Mouse (Mus musculus) heart, adult 9 months (tissue): Measurements from ENCODE around the gene Rap1gap2.

ENCODE experiments used
- DNase-seq, 2 experiments: peaks; one replicate each; pipeline ENCODE4 v3.0.0; 2022; ENCODE audit warnings: low spot score in 2 of 2

The Rap1gap2 gene

DNA sequence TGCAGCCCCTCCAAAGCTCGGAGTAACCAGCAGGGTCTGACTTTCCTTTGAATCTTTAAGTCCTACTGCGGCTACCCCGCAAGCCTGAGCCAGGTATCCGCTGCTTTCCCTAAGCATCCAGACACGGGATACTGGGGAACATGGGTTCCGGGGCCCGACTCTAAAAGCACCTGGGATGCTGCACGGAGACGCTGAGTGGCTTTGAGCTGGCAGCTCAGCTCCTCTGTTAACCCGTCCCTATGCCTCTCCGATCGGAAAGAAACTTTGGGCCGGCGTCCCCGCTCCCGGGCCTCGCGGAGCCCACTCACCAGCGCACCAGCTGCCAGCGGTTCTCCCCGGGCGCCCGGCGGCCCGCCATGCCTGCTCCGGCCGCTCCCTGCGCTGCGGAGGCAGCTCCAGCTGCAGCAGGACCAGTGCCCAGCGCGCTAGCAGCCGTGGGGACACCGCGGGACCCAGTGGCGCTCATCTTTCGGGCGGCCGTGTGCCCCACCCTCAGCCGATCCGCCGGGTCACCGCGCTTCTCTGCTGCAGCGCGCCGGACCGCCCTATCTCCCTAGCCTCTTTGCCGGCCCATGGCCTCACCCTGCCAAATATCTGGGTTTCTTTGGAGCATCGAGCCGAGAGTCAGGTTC is at the start of gene Rap1gap2:
TSS of gene Rap1gap2 (minus strand) at position 371 of the 632 bp plus-strand sequence.
- no peak for DNase-seq

DNA sequence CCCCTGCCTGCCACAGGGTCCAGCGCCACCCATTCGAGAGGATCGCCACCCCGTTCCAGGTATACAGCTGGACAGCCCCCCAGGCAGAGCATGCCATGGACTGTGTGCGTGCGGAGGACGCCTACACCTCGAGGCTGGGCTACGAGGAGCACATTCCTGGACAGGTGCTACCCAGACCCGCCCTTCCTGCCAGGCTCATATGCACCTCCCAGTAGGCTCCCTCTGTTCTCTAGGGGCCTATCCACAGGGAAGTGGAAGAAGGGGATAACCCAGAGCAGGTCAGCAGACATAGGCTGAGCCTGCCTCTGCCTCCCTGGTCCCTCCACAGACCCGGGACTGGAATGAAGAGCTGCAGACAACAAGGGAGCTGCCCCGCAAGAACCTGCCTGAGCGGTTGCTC is 49.6 kb upstream of the Rap1gap2 start:
- no peak for DNase-seq

DNA sequence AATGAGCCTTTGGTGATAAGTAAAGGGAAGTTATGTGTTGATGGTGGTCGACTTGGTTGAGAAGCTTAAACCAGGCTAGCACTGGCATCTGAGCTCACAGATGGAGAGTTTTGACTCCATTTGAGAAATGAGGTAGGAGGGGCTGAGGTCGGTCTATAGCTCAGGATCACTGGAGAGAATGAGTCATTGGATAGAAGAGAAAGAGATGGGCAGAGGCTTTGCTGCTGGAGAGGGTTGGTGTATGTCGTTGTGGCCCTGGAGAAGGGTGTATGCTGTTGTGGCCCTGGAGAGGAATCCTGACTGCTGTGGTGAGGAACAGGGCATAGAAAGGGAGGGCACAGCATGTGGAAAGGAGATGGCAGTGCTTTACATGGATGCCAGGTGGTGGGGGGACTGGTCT is 45.2 kb upstream of the Rap1gap2 start:
- DNase-seq: no peak

DNA sequence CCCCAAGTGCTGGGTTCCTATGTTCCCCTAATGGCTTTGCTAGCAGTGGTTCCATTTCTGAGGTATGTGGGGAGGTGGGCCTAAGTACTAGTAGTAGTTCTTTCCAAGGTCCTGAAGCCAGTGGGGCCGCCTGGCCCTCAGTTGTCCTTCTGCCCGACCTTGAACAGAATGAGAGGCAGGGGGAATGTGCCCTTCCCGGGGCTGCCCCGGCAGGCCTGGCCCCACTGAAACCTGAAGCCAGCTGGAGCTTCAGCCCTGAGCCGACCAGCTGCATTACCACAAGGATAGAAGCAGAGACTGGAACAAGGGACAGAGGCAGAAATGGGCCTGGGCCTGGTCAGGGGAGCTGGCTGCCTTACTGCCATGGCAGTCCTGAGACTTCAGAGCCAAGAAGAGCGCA is 42.7 kb upstream of the Rap1gap2 start:
- peak; percentile 27 to 43 for DNase-seq

DNA sequence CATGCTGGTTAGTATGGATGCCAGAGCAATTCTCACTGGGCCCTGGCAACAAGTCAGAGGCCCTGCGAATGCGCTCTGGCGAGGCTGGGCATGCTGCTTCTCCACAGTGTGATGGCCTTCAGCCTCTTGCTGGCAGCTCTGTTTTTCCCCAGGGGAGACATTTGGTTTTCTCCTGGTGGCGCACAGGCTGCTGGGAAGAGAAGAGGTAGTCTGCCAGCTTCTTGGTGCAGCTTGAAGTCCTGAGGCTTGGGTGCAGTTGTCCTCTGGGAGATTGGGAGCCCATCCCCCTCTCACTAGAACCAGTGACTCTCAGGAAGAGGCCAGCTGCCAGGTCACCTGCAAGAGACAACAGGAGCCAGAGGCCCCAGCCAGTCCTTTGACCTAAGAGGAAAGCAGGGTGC is 42.1 kb upstream of the Rap1gap2 start:
- DNase-seq: peak; percentile 60 to 67

DNA sequence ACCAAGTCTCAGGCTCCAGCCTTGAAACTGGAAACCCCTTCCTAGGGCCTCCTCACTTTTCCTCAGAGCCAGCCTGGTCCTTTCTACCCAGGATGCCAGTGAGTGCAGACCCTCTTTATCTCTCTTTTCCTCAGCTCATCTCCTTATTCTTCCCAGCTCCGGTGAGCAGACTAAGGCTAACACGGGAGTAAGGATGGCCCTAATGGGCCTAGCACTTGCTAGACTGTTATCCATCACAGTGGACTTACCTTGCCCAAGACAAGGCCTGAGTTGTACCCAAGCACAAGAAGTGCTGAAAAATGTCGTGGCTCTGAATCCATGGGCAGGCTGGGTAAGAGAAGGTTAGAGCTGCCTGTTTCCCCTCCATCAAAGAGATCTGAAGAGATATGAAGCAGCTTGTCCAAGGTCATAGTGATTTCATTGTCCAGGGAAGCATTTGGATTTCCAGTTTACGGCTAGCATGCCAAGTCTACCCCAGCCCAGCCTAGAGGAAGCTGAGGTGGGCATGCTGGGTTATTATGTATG is 39.9 kb upstream of the Rap1gap2 start:
- no peak for DNase-seq

DNA sequence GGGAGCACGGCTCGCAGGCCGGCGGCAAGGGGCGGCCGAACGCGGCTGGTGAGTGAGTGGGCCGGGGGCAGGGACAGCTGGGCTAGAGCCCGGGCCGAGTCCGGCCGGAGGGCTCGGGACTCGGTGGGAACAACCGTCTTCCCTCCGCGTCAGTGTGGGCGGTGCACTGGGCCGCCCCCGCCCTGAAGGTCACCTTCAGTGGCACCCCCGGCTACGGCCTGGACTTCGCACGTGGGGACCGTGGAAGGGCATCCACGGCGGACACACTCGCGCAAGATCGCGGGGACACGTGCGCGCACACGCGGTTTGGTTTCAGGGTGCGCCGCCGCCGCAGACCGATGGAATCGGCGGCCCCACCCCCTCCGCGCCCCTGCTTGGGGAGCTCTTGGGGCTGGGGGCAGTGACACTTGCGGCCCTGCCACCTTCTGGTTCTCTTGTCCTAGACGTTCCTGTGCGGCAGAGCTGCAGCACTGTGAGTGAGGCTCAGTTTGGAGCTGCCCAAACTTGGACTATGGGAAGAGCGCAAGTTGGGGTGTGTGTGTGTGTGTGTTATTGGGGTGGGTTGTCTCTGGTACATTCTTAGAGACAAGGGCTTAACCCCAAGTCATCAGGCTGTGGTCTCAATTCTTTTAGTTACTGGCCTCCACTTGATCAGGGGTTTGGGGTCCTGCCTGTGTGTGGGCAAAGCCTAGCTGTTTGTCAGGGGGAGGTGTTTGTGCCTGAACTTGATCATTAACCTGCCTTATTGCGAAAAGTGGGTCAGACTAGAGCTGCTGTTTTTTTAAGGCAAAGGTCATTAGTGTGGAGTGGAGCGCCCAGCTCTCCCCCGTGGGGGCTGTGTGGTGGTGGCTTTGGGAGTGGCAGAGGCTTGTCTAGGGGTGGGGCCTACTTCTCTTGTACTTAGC is 39.2 kb upstream of the Rap1gap2 start:
- DNase-seq: peak in 1 of 2 experiments; percentile 16

DNA sequence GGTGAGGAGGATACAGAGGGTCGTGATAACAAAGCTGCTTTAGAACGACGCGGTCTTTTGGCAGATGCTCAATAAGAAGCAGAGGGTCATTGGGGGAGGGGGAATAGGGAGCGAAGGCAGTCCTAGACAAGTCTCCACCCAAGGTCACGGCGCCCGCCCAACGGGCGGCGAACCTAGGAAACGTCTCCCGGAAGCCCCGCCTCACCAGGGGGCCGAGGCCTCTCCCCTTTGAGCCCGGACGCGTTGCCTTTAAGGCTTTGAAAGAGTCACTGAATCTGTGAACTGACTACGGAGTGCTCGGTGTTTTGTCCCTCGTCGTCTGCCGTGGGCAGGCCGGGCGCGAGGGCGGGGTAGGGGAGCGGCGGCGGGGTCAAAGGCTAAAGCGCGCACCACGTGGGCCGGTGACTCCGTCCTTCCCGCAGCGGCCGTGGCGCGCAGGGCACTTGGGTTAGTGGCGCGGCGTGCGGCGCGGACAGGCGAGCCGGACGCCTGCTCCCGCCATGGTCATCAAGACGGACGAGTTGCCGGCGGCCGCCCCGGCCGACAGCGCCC is 38.5 kb upstream of the Rap1gap2 start, which contains the start of gene Cluh:
TSS of gene Cluh (plus strand) at position 401 of the 552 bp plus-strand sequence.
- peak; percentile 98 for DNase-seq

DNA sequence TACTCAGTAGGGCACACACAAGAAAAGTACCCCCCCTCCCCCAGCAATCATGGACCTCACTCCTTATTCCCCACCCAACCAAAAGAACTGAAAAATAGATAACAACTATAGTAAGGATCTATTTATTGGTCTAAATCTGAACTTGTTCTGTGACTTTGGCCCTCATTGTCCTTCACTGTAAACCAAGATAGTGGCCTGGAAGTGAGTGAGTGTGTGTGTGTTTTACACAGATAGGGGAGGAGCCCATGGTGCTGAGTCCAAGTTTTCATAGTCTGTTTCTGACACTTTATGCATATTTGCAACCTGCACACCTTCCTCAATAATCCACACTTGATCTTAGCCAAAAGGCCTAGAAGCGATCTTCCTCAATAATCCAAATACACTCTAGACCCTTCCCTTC is 38.0 kb upstream of the Rap1gap2 start:
- DNase-seq: no peak

DNA sequence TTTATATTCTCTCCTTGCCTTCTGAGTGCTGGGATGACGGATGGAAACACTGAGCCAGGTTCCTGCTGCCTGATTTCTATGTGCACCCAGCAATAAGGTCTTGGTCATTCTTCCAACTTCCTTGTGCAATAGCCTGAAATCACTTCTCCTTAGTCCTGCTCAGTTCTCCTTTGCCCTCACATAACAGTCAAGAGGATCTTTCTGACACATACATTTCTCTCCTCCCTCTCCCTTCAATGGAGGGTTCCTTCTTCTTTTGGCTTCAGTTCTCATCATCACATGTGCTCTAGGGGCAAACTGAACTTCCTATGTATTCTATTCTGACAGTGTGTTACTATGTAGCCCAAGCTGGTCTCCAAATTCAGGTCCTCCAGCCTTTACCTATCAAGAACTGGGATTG is 37.3 kb upstream of the Rap1gap2 start:
- DNase-seq: peak in 1 of 2 experiments; percentile 23

DNA sequence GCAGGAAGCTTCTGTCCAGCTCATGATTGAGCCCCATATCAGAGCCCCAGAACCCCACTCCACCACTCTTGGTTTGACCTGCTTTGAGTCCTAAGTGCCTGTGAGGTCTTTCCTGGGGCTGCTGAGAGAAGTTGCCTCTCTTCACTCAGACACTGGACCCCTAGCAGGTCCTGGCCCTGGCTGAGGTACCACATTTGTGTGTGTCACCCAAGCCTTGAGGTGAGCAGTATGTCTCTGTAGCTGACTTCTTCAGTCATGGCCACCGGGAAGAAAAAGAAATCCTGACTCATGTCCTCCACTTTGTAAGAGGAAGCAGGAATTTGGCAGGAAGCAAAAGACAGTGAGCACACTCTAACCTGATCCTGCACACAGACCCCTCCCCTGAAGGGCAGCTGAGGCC is 28.9 kb upstream of the Rap1gap2 start:
- DNase-seq: no peak

DNA sequence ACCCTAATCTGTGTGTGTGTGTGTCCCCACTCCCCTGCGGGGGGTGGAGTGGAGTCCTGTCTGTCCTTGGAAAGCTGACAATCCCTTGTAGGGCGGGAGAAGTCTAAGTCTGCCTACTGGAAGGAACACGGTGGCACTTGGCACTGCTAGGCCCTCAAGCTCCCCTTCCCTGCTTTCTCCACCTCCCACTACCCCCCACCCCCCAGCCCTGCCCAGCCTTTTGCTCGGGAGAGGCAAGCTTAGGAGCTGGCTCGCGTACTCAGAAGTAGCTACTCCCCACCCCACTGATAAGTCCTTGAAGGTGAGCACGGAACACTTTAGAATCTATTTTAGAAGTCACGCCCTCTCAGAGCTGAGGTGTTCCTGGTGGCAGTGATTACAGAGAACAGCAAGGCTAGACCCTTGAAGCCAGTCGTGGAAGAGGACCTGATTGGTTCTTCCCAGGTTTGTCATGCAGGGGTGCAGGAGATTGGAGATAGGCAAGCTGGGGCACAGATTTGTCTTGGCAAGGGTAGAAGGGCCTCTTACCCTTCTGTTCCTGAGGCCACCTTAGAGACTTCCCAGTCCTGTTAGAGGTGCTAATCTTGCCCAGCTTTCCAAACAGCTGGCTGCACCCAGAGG is 28.2 kb upstream of the Rap1gap2 start:
- DNase-seq: no peak

DNA sequence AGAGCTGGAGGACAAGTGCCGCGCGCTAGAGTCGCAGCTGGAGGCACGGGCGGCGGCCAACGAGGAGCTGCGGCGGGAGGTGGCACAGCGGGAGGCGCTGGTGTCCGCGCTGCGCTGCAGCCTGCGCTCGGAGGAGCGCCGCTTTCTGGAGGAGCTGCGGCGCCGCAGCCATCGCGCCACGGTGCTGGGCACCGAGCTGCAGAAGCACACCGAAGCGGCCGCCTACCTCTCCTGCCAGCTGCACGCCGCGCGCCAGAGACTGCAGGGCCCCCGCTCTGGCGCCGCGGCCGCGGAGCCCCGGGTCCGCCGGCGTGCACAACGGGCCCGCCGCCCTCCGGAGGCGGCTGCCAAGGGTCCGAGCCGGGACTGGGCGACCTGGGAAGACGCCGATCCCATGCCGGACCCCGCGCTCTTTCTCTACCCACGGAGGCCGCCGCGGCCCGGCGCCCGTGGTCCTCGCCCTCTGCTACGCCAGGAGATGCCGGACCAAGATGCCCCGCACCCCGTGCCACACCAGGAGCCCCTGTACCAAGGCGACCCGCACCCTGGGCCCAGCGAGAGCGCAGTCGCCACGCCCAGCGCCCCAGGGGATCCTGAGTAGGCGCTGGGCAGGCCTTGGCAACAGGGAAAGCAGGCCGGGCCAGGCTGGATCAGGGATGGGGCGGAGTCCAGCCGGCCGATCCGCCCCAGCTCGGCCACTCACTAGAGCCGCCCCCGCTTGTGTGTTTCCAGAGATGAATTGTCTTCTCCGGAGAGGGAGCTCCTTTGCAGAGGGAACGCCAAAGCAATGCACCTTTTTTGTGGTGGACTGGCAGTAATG is 27.5 kb upstream of the Rap1gap2 start:
- peak; percentile 83 to 84 for DNase-seq

DNA sequence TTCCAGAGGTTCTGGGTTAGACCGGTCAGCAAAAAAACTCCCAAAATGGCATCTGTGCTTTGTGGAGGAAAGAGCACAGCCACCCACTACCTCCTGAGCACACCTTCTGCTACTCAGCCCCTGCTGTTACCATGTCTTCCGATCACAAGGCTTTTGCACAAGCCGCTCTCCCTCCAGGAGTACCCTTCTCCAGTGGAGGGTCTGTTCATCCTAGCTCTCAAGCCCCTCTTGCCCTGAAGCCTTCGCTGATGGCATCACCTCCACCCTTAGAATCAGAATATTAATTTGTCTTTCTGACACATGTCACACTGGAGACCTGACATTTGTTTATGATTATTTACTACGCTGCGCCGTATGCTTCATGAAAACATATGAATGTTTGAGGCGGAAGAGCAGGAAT is 26.8 kb upstream of the Rap1gap2 start:
- DNase-seq: no peak

DNA sequence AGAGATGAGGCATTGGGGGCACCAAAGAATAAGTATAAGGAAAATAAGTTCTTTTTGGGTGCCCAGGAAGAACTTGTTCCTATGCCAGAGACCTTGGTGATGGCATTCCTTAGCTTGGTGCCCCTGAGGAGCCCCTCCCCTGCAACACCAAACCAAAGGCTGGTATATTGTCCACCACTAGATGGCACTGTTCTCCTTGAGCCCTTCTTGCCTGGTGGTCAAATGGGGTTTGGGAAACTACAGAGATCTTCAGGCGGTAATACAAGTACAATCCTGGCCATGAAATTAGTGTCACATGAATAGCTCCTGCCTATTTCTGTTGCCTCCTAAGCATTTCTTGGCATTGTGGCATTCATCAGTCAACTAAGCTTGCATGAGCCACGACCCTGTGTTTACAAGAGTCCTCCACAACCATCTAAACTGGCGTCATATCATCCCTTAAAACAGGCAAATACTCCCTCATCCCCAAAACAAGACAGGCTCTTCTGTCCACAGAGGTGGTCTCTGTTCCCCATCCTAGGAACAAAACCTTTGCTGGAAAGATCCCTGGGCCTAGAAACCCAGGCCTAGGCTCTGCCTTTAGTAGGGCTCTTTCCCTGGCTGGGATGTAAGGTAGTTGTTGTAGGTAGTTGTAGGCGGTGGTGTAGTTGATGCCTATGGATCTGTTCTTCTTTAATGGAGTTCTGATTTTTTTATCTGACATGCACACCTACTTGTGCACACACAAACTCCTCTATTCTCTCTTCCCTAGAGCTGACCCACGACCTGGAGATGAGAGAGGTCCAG is 24.0 kb upstream of the Rap1gap2 start:
- peak; percentile 43 to 65 for DNase-seq

DNA sequence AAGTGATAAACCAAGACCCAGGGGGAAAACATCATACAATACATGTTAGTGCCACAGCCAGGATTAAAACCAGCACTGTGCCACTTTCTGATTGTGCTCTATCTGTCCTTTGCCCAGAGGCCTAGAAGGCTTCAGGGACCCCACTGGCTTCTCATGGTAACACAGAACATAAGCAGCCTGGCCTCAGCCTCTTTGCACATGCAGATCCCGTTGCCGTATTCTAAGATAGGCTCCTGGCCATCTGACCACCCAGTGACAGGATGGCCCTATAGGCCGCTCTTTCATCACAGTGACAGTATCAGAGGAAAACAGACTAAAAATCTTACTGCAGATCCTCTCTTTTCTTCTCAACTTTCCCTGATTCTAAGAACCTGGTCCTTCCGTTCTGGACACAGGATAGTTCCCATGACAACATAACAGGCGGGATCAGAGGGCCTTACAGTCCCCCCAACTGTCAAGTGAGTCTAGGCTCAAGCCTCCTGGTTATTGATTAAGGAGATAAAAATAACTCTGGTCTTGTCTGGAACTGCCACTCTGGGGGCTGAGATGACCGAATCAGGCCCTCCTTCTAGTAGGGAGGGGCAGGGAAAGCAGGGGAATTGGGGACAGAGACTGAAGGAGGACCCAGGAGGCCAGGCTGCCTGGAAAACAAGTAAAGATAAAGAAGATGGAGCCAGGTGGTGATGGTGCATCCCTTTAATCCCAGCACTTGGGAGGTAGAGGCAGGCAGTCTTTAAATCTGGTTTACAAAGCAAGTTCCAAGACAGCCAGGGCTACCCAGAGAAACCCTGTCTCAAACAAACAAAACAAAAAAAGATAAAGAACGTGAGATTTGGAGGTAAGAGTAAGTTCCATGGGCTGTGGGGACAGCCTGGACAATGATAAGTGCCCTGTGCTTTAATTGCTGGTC is 21.4 kb upstream of the Rap1gap2 start:
- no peak for DNase-seq

DNA sequence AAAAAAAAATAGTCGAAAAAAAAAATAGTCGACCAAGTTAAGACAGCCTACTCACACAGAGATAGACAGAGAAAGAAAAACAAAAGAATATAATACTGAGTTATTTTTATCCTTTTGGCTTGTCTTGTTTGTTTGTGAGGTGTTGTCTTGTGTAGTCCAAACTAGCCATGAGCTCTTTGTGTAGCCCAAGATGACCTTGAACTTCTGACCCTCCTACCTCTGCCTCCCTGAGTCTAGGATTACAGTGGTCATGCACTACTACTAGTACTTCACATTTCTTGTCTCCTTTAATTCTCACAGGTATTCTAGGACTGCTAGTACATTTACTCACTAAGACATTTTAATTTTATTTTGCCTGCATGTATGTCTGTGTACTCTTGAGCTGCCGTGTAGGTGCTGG is 16.8 kb upstream of the Rap1gap2 start:
- no peak for DNase-seq

DNA sequence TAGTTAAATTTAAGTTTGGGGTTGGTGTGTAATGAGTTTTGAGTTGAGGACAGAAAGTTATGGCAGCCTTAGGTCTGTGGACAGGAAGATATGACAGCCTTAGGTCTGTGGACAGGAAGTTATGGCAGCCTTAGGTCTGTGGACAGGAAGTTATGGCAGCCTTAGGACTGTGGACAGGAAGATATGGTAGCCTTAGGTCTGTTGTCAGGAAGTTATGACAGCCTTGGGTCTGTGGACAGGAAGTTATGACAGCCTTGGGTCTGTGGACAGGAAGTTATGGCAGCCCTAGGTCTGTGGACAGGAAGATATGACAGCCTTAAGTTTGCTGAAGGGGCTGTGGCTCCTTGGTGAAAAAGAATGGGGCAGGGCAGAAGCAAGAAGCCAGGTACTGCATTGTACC is 14.6 kb upstream of the Rap1gap2 start:
- no peak for DNase-seq

DNA sequence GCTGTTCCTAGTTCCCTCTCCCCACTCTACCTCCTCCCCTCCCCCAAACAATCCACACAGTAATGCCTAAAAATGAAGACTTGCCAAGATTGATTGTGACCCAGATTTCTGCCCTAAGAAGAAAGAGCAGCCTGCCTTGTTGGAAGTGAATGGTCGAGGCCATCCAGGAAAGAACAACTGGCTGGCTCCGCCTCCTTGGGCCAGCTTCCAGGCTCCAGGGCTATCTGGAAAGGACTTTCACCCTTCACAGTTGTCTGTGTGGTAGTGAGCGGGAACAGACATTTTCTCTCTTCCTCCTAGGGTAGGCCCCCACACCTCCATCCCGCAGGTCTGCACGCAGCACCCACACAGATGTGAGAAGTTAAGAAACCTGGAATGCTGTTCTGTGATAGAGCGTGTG is 13.0 kb upstream of the Rap1gap2 start:
- no peak for DNase-seq
